Mouse (Mus musculus) splenic B cell, adult 2 months (primary cell): Measurements from ENCODE around the gene Abcc1.

Experiments
- DNase-seq: peaks from one replicate; pipeline ENCODE4 v3.0.0-alpha.2; 2011; ENCODE audit warnings: low read depth, low spot score
- H3K27me3 ChIP-seq: 2 replicates; pipeline ENCODE4 v1.6.1; 2012; ENCODE audit warnings: mild to moderate bottlenecking, low read length, moderate library complexity, mixed read lengths; ENCODE audit not compliant: control insufficient read depth, poor library complexity, insufficient read depth, severe bottlenecking
- H3K36me3 ChIP-seq: 2 replicates; pipeline ENCODE4 v1.6.1; 2012; ENCODE audit warnings: mild to moderate bottlenecking, low read length, moderate library complexity, mixed read lengths; ENCODE audit not compliant: control insufficient read depth, poor library complexity, insufficient read depth, severe bottlenecking

Abcc1 gene

GRCm38 (mm10) chr16:14439801-14440614, 78.7 kb downstream of the Abcc1 start:
- no peak for DNase-seq
- no peaks in the 10 kb centered on the region for H3K27me3 ChIP-seq
- H3K36me3 ChIP-seq: peaks cover 5% of the 10 kb centered on the region; the same call in 1 of the 2 replicates

GRCm38 (mm10) chr16:14444059-14444855, 82.9 kb downstream of the Abcc1 start:
- no peaks in the 10 kb centered on the region for H3K27me3 ChIP-seq
- DNase-seq: no peak
- peaks cover 6% of the 10 kb centered on the region; the same call in 1 of the 2 replicates for H3K36me3 ChIP-seq

- no peaks in the 10 kb centered on the region for H3K27me3 ChIP-seq
- H3K36me3 ChIP-seq: peaks cover 6% of the 10 kb centered on the region; the same call in 1 of the 2 replicates
- no peak for DNase-seq
Observed at GRCm38 (mm10) chr16:14445197-14445596, 83.8 kb downstream of the Abcc1 start.

GRCm38 (mm10) chr16:14447366-14447765, 86.0 kb downstream of the Abcc1 start:
- Histone ChIP-seq H3K36me3 (peaks cover 6% of the 10 kb centered on the region; the same call in 1 of the 2 replicates), H3K27me3 (no peaks in the 10 kb centered on the region)
- no peak for DNase-seq

GRCm38 (mm10) chr16:14448307-14448706, 86.9 kb downstream of the Abcc1 start:
- DNase-seq: no peak
- no peaks in the 10 kb centered on the region for H3K27me3 ChIP-seq
- H3K36me3 ChIP-seq: peaks cover 6% of the 10 kb centered on the region; the same call in 1 of the 2 replicates

GRCm38 (mm10) chr16:14449861-14450260, 88.5 kb downstream of the Abcc1 start:
- no peak for DNase-seq
- no peaks in the 10 kb centered on the region for H3K27me3 ChIP-seq
- peaks cover 6% of the 10 kb centered on the region; the same call in 1 of the 2 replicates for H3K36me3 ChIP-seq

- DNase-seq: no peak
- Histone ChIP-seq H3K27me3 (no peaks in the 10 kb centered on the region), H3K36me3 (peaks cover 6% of the 10 kb centered on the region; the same call in 1 of the 2 replicates)
Observed at GRCm38 (mm10) chr16:14451374-14452046, 90.2 kb downstream of the Abcc1 start.

GRCm38 (mm10) chr16:14462535-14462934, 101.2 kb downstream of the Abcc1 start:
- DNase-seq: no peak
- Histone ChIP-seq H3K27me3 (no peaks in the 10 kb centered on the region), H3K36me3 (peaks cover 7% of the 10 kb centered on the region)

GRCm38 (mm10) chr16:14465016-14465415, 103.7 kb downstream of the Abcc1 start:
- DNase-seq: no peak
- no peaks in the 10 kb centered on the region for H3K27me3 ChIP-seq

GRCm38 (mm10) chr16:14468351-14468750, 107.0 kb downstream of the Abcc1 start:
- no peak for DNase-seq
- H3K36me3 ChIP-seq: no peaks in the 10 kb centered on the region; the same call in none of the 2 replicates
- H3K27me3 ChIP-seq: no peaks in the 10 kb centered on the region

More at GRCm38 (mm10) chr16:14465016-14465415, 103.7 kb downstream of the Abcc1 start:
- peaks cover 5% of the 10 kb centered on the region; the same call in 1 of the 2 replicates for H3K36me3 ChIP-seq

GRCm38 (mm10) chr16:14468841-14469240, 107.5 kb downstream of the Abcc1 start:
- no peak for DNase-seq
- Histone ChIP-seq H3K36me3 (no peaks in the 10 kb centered on the region; the same call in none of the 2 replicates), H3K27me3 (no peaks in the 10 kb centered on the region)

- DNase-seq: no peak
- Histone ChIP-seq H3K27me3 (no peaks in the 10 kb centered on the region), H3K36me3 (peaks cover 2% of the 10 kb centered on the region; the same call in 1 of the 2 replicates)
Observed at GRCm38 (mm10) chr16:14472171-14472570, 110.8 kb downstream of the Abcc1 start.

- DNase-seq: no peak
- no peaks in the 10 kb centered on the region for H3K27me3 ChIP-seq
- peaks cover 2% of the 10 kb centered on the region; the same call in 1 of the 2 replicates for H3K36me3 ChIP-seq
Observed at GRCm38 (mm10) chr16:14473686-14474085, 112.3 kb downstream of the Abcc1 start.

GRCm38 (mm10) chr16:14475001-14475400, 113.6 kb downstream of the Abcc1 start:
- Histone ChIP-seq H3K27me3 (no peaks in the 10 kb centered on the region), H3K36me3 (peaks cover 2% of the 10 kb centered on the region; the same call in 1 of the 2 replicates)
- no peak for DNase-seq
